Mouse (Mus musculus) liver, postnatal 0 days (tissue): ENCODE measurements at regions not wholly inside any gene's neighbourhood (a gene's known extent, or its start where the extent isn't known, plus 50 kb on each side); places are given as distances from the start of the nearest gene placed in this dataset.

Experiments
- CTCF ChIP-seq: sonication (generic); IDR thresholded peaks from 2 replicates; pipeline ENCODE4 v1.5.1; 2016; ENCODE audit warnings: antibody characterized with exemption, low read depth
- EP300 ChIP-seq: IDR thresholded peaks from 2 replicates; pipeline ENCODE4 v1.6.1; 2016; ENCODE audit warnings: antibody characterized with exemption, low read depth, mild to moderate bottlenecking

DNA sequence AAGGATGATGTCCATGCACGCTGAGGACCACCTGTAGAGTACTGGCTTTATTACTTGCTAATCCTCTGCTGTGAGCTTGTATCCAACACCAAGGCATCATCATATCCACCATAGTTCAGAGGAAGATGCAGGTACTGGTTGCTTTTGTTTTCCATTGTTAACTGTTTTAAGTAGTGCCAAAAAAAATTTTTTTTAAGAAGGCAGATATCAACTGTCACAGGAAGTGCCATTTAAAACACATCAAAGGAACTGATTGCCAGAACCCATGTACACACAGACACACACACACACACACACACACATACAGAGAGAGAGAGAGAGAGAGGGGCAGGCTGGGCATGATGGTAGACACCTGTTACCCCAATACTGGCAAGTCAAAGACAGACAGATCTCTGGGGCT is 319.1 kb downstream of the Gadd45g start:
- TF ChIP-seq EP300 (no peak), CTCF (no peak)
